ENCODE assay signal across 19 mouse cellular contexts in the genomic region with DNA sequence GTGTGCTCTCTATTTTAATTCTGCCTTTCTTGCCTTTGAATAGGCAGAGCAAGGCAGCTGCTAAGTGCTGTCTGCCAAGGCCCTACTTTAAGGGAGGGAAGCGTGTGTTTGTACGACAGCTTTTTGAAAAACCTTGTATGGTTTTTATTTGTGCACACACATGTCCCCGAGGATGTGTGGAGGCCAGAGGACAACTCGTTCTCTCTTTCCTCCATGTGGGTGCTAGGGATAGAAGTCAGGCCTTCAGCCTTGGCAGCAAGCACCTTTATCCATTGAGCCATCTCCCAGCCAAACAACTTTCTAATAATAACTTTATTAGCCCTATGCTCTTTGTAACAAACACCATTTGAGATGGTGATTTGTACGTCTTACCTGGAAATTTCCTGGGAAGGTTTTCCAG. TPM values are rescaled to one million over a fixed set of nuclear protein-coding genes. Genes with fewer than 3 reads are reported as not detected.
DNase-seq lines count a peak whose midpoint lies in the region; ATAC-seq and TF ChIP-seq lines count a peak whose summit lies in the region.
"Had no signal": no experiment of that assay in that cellular context is flagged by ENCODE, and none has a peak within 500 bp of the region (broad histone marks: within the 10 kb centered on the region; RNA-seq: fewer than 3 reads in every experiment).

No protein-coding gene starts in this region.

- no peak overlapping the region for H3K4me3 ChIP-seq in forebrain, postnatal 0 days (ENCODE audit: low read depth, low read length)
- no peak overlapping the region for H3K4me3 ChIP-seq in forebrain, embryonic 13.5 days
- H3K4me3 ChIP-seq in intestine, postnatal 0 days (ENCODE audit: low read depth, low read length): no peak overlapping the region
- no peak overlapping the region for H3K4me3 ChIP-seq in intestine, embryonic 16.5 days (ENCODE audit: low read length)
- no peak overlapping the region for H3K4me3 ChIP-seq in thymus, adult 2 months (ENCODE audit: control insufficient read depth, insufficient read depth, low read length)
- H3K4me3 ChIP-seq: embryonic facial prominence, embryonic 13.5 days; heart, adult 2 months; intestine, embryonic 15.5 days; liver, embryonic 15.5 days had no signal

- no peak overlapping the region; the same call in 1 of the 2 replicates for H3K27ac ChIP-seq in forebrain, postnatal 0 days (ENCODE audit: low read depth, low read length)
- H3K27ac ChIP-seq in forebrain, embryonic 13.5 days: no peak overlapping the region
- peak overlapping the region; percentile 50; the same call in 1 of the 2 replicates for H3K27ac ChIP-seq in intestine, postnatal 0 days (ENCODE audit: low read depth, low read length)
- no peak overlapping the region for H3K27ac ChIP-seq in intestine, embryonic 16.5 days (ENCODE audit: low read length)
- 0 out of 2 replicates have a peak overlapping the region, but pooled peaks have one; percentile 21 for H3K27ac ChIP-seq in thymus, adult 2 months (ENCODE audit: control insufficient read depth, insufficient read depth, low read length)
- H3K27ac ChIP-seq: embryonic facial prominence, embryonic 13.5 days; heart, adult 2 months; hindbrain, embryonic 14.5 days; intestine, embryonic 15.5 days; kidney, postnatal 0 days; liver, embryonic 15.5 days had no signal

- no peak overlapping the region for H3K9ac ChIP-seq in forebrain, postnatal 0 days
- H3K9ac ChIP-seq in forebrain, embryonic 13.5 days: no peak overlapping the region
- H3K9ac ChIP-seq in intestine, postnatal 0 days (ENCODE audit: low read depth, low read length): no peak overlapping the region; the same call in 1 of the 2 replicates
- no peak overlapping the region for H3K9ac ChIP-seq in intestine, embryonic 16.5 days (ENCODE audit: low read depth, low read length)
- H3K9ac ChIP-seq: embryonic facial prominence, embryonic 13.5 days; hindbrain, embryonic 14.5 days; intestine, embryonic 15.5 days; liver, embryonic 15.5 days had no signal

- no peaks in the 10 kb centered on the region for H3K27me3 ChIP-seq in forebrain, postnatal 0 days (ENCODE audit: insufficient read depth, low read length)
- H3K27me3 ChIP-seq in forebrain, embryonic 13.5 days: no peaks in the 10 kb centered on the region
- no peaks in the 10 kb centered on the region for H3K27me3 ChIP-seq in intestine, postnatal 0 days (replicated peaks; ENCODE audit: control insufficient read depth, insufficient read depth, low read length)
- no peaks in the 10 kb centered on the region for H3K27me3 ChIP-seq in intestine, embryonic 16.5 days (replicated peaks; ENCODE audit: control insufficient read depth, insufficient read depth, low read length)
- no peaks in the 10 kb centered on the region for H3K27me3 ChIP-seq in thymus, adult 2 months (ENCODE audit: control insufficient read depth, insufficient read depth, low read length)
- H3K27me3 ChIP-seq: embryonic facial prominence, embryonic 13.5 days; intestine, embryonic 15.5 days; liver, embryonic 15.5 days had no signal

- TF ChIP-seq POLR2A in thymus, adult 2 months (IDR thresholded peaks at IDR 0.05; ENCODE audit: control insufficient read depth, extremely low read depth, insufficient read depth, low read length, poor library complexity): no peak

- H3K4me2 ChIP-seq in forebrain, postnatal 0 days (ENCODE audit: low read depth): no peak overlapping the region
- H3K4me2 ChIP-seq in forebrain, embryonic 13.5 days: no peak overlapping the region
- no peak overlapping the region for H3K4me2 ChIP-seq in intestine, postnatal 0 days (replicated peaks; ENCODE audit: low read depth)
- no peak overlapping the region for H3K4me2 ChIP-seq in intestine, embryonic 16.5 days (ENCODE audit: low read depth, low read length)
- H3K4me2 ChIP-seq: embryonic facial prominence, embryonic 13.5 days; hindbrain, embryonic 14.5 days; intestine, embryonic 15.5 days; liver, embryonic 15.5 days had no signal

- no peaks in the 10 kb centered on the region for H3K9me3 ChIP-seq in forebrain, postnatal 0 days (ENCODE audit: low read length)
- no peaks in the 10 kb centered on the region for H3K9me3 ChIP-seq in forebrain, embryonic 13.5 days (replicated peaks)
- H3K9me3 ChIP-seq in intestine, postnatal 0 days (ENCODE audit: control insufficient read depth): no peaks in the 10 kb centered on the region
- no peaks in the 10 kb centered on the region for H3K9me3 ChIP-seq in intestine, embryonic 16.5 days (ENCODE audit: control insufficient read depth, low read length)
- H3K9me3 ChIP-seq: embryonic facial prominence, embryonic 13.5 days; intestine, embryonic 15.5 days; liver, embryonic 15.5 days had no signal

- DNase-seq in forebrain, postnatal 0 days: no peak
- no peak for DNase-seq in thymus, adult 2 months
- no peak for DNase-seq in thymus, postnatal 10 days (ENCODE audit: low spot score in 2 of 2)
- DNase-seq in urinary bladder, postnatal 4 days (ENCODE audit: low spot score in 2 of 2): no peak
- DNase-seq in frontal cortex, postnatal 36 days (ENCODE audit: low spot score in 2 of 2): no peak
- DNase-seq: adrenal gland, postnatal 25 days; cerebellum, adult 8-10 months; heart, postnatal 10 days; left cerebral cortex, postnatal 4 days; midbrain, embryonic 14.5 days had no signal

- no peaks in the 10 kb centered on the region for H3K4me1 ChIP-seq in forebrain, postnatal 0 days (ENCODE audit: insufficient read depth)
- peaks cover 8% of the 10 kb centered on the region for H3K4me1 ChIP-seq in forebrain, embryonic 13.5 days
- H3K4me1 ChIP-seq in intestine, postnatal 0 days (replicated peaks; ENCODE audit: control insufficient read depth, insufficient read depth, low read length): 0 out of 2 replicates have a peak, but pooled peaks cover 15% of the 10 kb centered on the region
- H3K4me1 ChIP-seq in intestine, embryonic 16.5 days (ENCODE audit: control insufficient read depth, insufficient read depth, low read length): no peaks in the 10 kb centered on the region; the same call in 1 of the 2 replicates
- 0 out of 2 replicates have a peak, but pooled peaks cover 1% of the 10 kb centered on the region for H3K4me1 ChIP-seq in thymus, adult 2 months (replicated peaks; ENCODE audit: control insufficient read depth, insufficient read depth, low read length)

- ATAC-seq in forebrain, postnatal 0 days: 0 out of 2 replicates have a peak, but pooled peaks have one; percentile 27
- ATAC-seq in forebrain, embryonic 13.5 days: no peak
- ATAC-seq in intestine, postnatal 0 days: no peak
- no peak for ATAC-seq in intestine, embryonic 16.5 days
- ATAC-seq: intestine, embryonic 15.5 days had no signal

- 47% methylated on average over 5 of the region's 5 CpGs for WGBS in forebrain, postnatal 0 days
- 75% methylated on average over 5 of the region's 5 CpGs for WGBS in forebrain, embryonic 13.5 days
- 70% methylated on average over 5 of the region's 5 CpGs for WGBS in intestine, postnatal 0 days
- 76% methylated on average over 5 of the region's 5 CpGs for WGBS in intestine, embryonic 16.5 days
- WGBS in thymus, adult 2 months: 97% methylated on average over 5 of the region's 5 CpGs

- TF ChIP-seq CTCF in forebrain, postnatal 0 days (IDR thresholded peaks at IDR 0.05; ENCODE audit: low read depth): no peak
- TF ChIP-seq CTCF in intestine, postnatal 0 days (IDR thresholded peaks at IDR 0.05; ENCODE audit: low read depth): no peak
- TF ChIP-seq CTCF in thymus, adult 2 months (IDR thresholded peaks at IDR 0.05; ENCODE audit: borderline replicate concordance, control insufficient read depth, extremely low read depth, insufficient read depth, low read length, poor library complexity): no peak

- no peaks in the 10 kb centered on the region for H3K36me3 ChIP-seq in forebrain, postnatal 0 days (ENCODE audit: insufficient read depth)
- H3K36me3 ChIP-seq in forebrain, embryonic 13.5 days (ENCODE audit: poor library complexity, severe bottlenecking): peaks cover 14% of the 10 kb centered on the region; the same call in 1 of the 2 replicates
- H3K36me3 ChIP-seq in intestine, postnatal 0 days (ENCODE audit: control insufficient read depth, insufficient read depth): peaks cover 10% of the 10 kb centered on the region; the same call in 1 of the 2 replicates
- 0 out of 2 replicates have a peak, but pooled peaks cover 3% of the 10 kb centered on the region for H3K36me3 ChIP-seq in intestine, embryonic 16.5 days (ENCODE audit: control insufficient read depth, insufficient read depth, low read length)
- no peaks in the 10 kb centered on the region for H3K36me3 ChIP-seq in thymus, adult 2 months (ENCODE audit: control insufficient read depth, insufficient read depth, low read length)
- H3K36me3 ChIP-seq: intestine, embryonic 15.5 days had no signal

RNA-seq across cellular contexts. Expression of a gene that starts 34.7 kb away (rescaled TPM):
- total RNA-seq in forebrain, postnatal 0 days (2014; rRNA removed): 46.9 and 51.9 TPM in 2 replicates
- 28.2 and 39.1 TPM in 2 replicates for polyA plus RNA-seq in forebrain, postnatal 0 days (2015; fragmentation: Nextera tagmentation; extraction: Ambion mirVana)
- 33.5 and 34.9 TPM in 2 replicates for polyA plus RNA-seq in forebrain, embryonic 13.5 days (2015; fragmentation: Nextera tagmentation; extraction: Ambion mirVana)
- polyA plus RNA-seq in intestine, postnatal 0 days (2015; fragmentation: Nextera tagmentation; extraction: Ambion mirVana): 34.5 and 36.5 TPM in 2 replicates
- 51.4 and 51.7 TPM in 2 replicates for polyA plus RNA-seq in intestine, embryonic 16.5 days (2015; fragmentation: Nextera tagmentation; extraction: Ambion mirVana)
- polyA plus RNA-seq in thymus, adult 2 months (2012; rRNA removed): 24.8 and 40.2 TPM in 2 replicates

Comparison
In these comparisons a context has a peak if more than half of its experiments do, and no peak if none do; other contexts are left out.
1. H3K27ac ChIP-seq: peak in intestine, postnatal 0 days (single experiment) and thymus, adult 2 months (single experiment); none in forebrain, postnatal 0 days (single experiment), forebrain, embryonic 13.5 days (single experiment) and intestine, embryonic 16.5 days (single experiment).